Mouse (Mus musculus): Measurements from ENCODE around the gene Fbln2.

DNA sequence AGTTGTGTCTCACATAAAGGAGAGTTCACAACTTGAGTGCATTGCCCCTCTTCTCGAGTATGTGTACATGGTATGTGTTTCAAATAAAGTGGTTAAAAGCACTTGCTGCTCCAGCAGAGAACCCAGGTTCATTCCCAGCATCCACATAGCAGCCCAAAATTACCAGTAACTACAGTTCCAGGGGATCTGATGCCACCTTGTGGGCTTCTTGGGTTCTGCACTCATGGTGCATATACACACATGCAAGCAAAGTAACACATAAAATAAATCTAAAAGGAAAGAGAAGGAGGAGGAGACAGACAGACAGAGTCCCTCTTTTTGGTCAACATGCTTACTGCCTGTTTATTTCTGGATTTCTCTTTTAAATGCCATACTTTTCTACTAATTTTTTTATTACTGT lies 37.5 kb downstream of the Fbln2 start:
- TF ChIP-seq EP300 (IDR thresholded peaks at IDR 0.05; ENCODE audit: low read depth) = no peak
- TF ChIP-seq CTCF (IDR thresholded peaks at IDR 0.05; ENCODE audit: low read depth) = no peak

All from heart, postnatal 0 days (tissue).